Mouse (Mus musculus) intestine, embryonic 16.5 days (tissue): ENCODE data around the gene 2310061I04Rik. TPM values are rescaled to one million over a fixed set of nuclear protein-coding genes. Genes with fewer than 3 reads are reported as not detected.

Source experiments
- ATAC-seq: fragments of 200-750 bp; cut with Nextera tagmentation; 2 replicates; pipeline ENCODE4 v1.8.0; 2017; ENCODE audit warnings: moderate TSS enrichment, moderate library complexity
- H3K27ac ChIP-seq: fragments of 300-500 bp; sonication (generic); 2 replicates; pipeline ENCODE4 v1.5.1; 2014; ENCODE audit warnings: mild to moderate bottlenecking, low read length
- H3K27me3 ChIP-seq: fragments of 300-500 bp; sonication (generic); replicated peaks from 2 replicates; pipeline ENCODE4 v1.6.1; 2014; ENCODE audit warnings: low read length, control low read depth, mixed read lengths; ENCODE audit not compliant: control insufficient read depth, insufficient read depth
- H3K36me3 ChIP-seq: fragments of 300-500 bp; sonication (generic); 2 replicates; pipeline ENCODE4 v1.6.1; 2014; ENCODE audit warnings: low read length, control low read depth; ENCODE audit not compliant: control insufficient read depth, insufficient read depth
- H3K4me1 ChIP-seq: fragments of 300-500 bp; sonication (generic); 2 replicates; pipeline ENCODE4 v1.6.1; 2014; ENCODE audit warnings: low read length, control low read depth, mixed read lengths; ENCODE audit not compliant: control insufficient read depth, insufficient read depth
- H3K4me2 ChIP-seq: fragments of 300-500 bp; sonication (generic); 2 replicates; pipeline ENCODE4 v1.6.1; 2014; ENCODE audit warnings: low read depth, low read length, control low read depth
- H3K4me3 ChIP-seq: fragments of 300-500 bp; sonication (generic); 2 replicates; pipeline ENCODE4 v1.5.1; 2014; ENCODE audit warnings: mild to moderate bottlenecking, low read length
- H3K9ac ChIP-seq: fragments of 300-500 bp; sonication (generic); 2 replicates; pipeline ENCODE4 v1.6.1; 2014; ENCODE audit warnings: low read depth, low read length
- H3K9me3 ChIP-seq: fragments of 300-500 bp; sonication (generic); 2 replicates; pipeline ENCODE4 v1.6.1; 2016; ENCODE audit warnings: low read length, control low read depth; ENCODE audit not compliant: control insufficient read depth
- WGBS: fragments of 180-500 bp; shearing (Covaris S2); extraction: QIAGEN DNeasy Blood & Tissue Kit; methylation state at CpG from one replicate; pipeline ENCODE4 v1.1.7; 2014; 5-methylcytosine and 5-hydroxymethylcytosine counted together
- polyA plus RNA-seq: library from polyadenylated mRNA; unstranded; fragments of >200 nt; fragmentation: Nextera tagmentation; extraction: Ambion mirVana; gene quantifications from 2 replicates; pipeline ENCODE4 v1.2.1, GENCODE M21; 2015

The 2310061I04Rik gene
- polyA plus RNA-seq, 1 experiment from 2014 or later = 29.1 TPM

GRCm38 (mm10) chr17:35874721-35875120 is 22.5 kb downstream of the 2310061I04Rik start:
- no peak overlapping the region for H3K27ac ChIP-seq
- WGBS = 84% methylated on average over 6 of the region's 6 CpGs
- H3K36me3 ChIP-seq = no peaks in the 10 kb centered on the region; the same call in 1 of the 2 replicates
- peaks cover 23% of the 10 kb centered on the region for H3K4me1 ChIP-seq
- no peak overlapping the region for H3K9ac ChIP-seq
- 0 out of 2 replicates have a peak, but pooled peaks cover 4% of the 10 kb centered on the region for H3K9me3 ChIP-seq
- H3K4me3 ChIP-seq = no peak overlapping the region
- no peak overlapping the region for H3K4me2 ChIP-seq
- no peak for ATAC-seq
- H3K27me3 ChIP-seq = no peaks in the 10 kb centered on the region

- Histone ChIP-seq H3K27me3 (no peaks in the 10 kb centered on the region), H3K4me2 (no peak overlapping the region), H3K9ac (peak overlapping the region; percentile 34), H3K4me3 (no peak overlapping the region), H3K36me3 (no peaks in the 10 kb centered on the region; the same call in 1 of the 2 replicates), H3K4me1 (peaks cover 30% of the 10 kb centered on the region), H3K27ac (no peak overlapping the region), H3K9me3 (0 out of 2 replicates have a peak, but pooled peaks cover 4% of the 10 kb centered on the region)
- WGBS = 24% methylated on average over 21 of the region's 21 CpGs
- ATAC-seq = peak; percentile 50; the same call in 1 of the 2 replicates
Observed at GRCm38 (mm10) chr17:35873774-35874519, 23.3 kb downstream of the 2310061I04Rik start.

DNA sequence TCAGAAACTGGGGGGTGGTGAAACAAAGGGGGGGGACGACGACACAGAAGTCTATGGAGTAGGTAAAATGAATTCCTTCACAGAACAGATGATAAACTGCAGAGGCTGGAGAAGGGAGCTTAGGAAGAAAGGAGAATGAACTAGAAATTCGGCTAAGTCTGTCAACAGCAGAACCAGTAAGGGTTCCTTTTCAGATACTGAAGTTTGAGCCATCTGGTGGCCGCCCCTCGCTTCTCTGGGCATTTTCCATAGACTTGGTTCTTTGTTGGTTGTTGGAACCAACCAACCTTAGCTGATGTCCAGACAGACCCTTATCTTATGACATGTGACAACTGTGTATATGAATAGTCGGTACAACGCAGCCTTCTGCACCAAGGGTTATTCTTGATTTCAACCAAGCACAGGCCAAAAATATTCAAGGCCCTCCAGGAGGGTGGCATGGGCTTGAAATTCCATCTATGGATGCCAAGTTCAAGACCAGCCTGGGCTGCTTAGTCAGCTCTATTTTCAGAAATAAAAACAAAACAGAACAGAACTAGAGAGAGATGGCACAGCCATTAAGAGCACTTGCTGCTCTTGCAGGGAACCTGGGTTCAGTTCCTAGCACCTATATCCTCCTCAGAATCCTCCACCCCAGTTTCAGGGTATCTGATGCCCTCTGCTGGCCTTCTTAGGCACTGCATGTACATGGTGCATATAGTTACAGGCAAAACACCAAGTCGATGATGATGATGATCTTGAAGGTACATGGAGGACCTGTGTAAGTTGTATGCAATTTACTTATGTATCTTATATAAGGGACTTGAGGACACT is 26.1 kb downstream of the 2310061I04Rik start:
- Histone ChIP-seq H3K4me1 (peaks cover 35% of the 10 kb centered on the region), H3K27me3 (no peaks in the 10 kb centered on the region), H3K4me2 (peak overlapping the region; percentile 81), H3K4me3 (peak overlapping the region; percentile 62), H3K9me3 (0 out of 2 replicates have a peak, but pooled peaks cover 4% of the 10 kb centered on the region), H3K36me3 (no peaks in the 10 kb centered on the region; the same call in 1 of the 2 replicates), H3K9ac (no peak overlapping the region), H3K27ac (peak overlapping the region; percentile 89)
- no peak for ATAC-seq
- 78% methylated on average over 8 of the region's 8 CpGs for WGBS

DNA sequence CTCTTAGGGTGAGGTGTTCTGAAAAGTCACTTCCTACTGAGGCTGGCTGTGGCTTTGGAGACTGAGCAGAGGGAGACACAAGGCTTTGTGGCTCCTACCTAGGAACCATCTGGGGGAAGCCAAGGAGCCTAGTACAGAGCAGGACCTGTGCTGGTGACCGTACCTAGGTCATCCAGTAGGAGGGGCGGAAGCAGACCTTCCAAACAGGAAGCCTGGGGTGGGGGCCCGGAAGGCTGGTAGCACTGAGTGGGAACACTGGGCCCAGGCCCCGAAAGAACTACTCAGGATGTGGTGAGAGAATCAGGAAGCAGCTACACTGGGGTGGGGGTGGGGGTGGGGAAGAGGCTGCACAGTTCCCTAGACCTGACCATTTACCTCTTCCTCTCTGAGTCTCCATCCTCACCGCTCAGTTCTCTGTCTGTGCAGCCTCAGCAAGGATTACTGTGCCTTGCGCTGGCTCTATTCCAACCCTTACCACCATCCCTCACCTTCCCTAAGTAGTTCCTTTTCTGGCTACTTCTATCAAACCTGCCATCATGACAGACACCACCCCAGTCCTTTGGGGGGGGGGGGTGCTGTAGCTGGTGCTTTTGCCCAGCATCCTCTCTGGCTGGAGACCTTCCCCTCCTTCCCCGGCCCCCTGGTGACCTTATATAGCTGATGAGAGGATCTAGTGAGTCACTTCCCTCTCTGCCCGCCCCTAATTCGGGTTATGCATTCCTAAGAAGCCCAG is 26.9 kb downstream of the 2310061I04Rik start:
- 0 out of 2 replicates have a peak, but pooled peaks have one; percentile 1 for ATAC-seq
- H3K4me3 ChIP-seq = peak overlapping the region; percentile 62
- peak overlapping the region; percentile 77 for H3K9ac ChIP-seq
- 0 out of 2 replicates have a peak, but pooled peaks cover 4% of the 10 kb centered on the region for H3K9me3 ChIP-seq
- peaks cover 35% of the 10 kb centered on the region for H3K4me1 ChIP-seq
- peak overlapping the region; percentile 89 for H3K27ac ChIP-seq
- 41% methylated on average over 9 of the region's 9 CpGs for WGBS
- H3K36me3 ChIP-seq = no peaks in the 10 kb centered on the region; the same call in 1 of the 2 replicates
- peak overlapping the region; percentile 81 for H3K4me2 ChIP-seq
- H3K27me3 ChIP-seq = no peaks in the 10 kb centered on the region

- H3K9ac ChIP-seq = peak overlapping the region; percentile 77
- ATAC-seq = peak; percentile 5; the same call in 1 of the 2 replicates
- 4% methylated on average over 7 of the region's 7 CpGs for WGBS
- no peaks in the 10 kb centered on the region for H3K27me3 ChIP-seq
- H3K27ac ChIP-seq = peak overlapping the region; percentile 89
- no peaks in the 10 kb centered on the region; the same call in 1 of the 2 replicates for H3K36me3 ChIP-seq
- H3K4me1 ChIP-seq = peaks cover 38% of the 10 kb centered on the region
- H3K4me2 ChIP-seq = peak overlapping the region; percentile 81
- H3K4me3 ChIP-seq = peak overlapping the region; percentile 62
- H3K9me3 ChIP-seq = 0 out of 2 replicates have a peak, but pooled peaks cover 4% of the 10 kb centered on the region
Observed at GRCm38 (mm10) chr17:35869346-35870067, 27.7 kb downstream of the 2310061I04Rik start.

- Histone ChIP-seq H3K4me1 (peaks cover 35% of the 10 kb centered on the region), H3K36me3 (no peaks in the 10 kb centered on the region; the same call in 1 of the 2 replicates), H3K9me3 (0 out of 2 replicates have a peak, but pooled peaks cover 4% of the 10 kb centered on the region), H3K9ac (peak overlapping the region; percentile 77), H3K27me3 (no peaks in the 10 kb centered on the region), H3K27ac (peak overlapping the region; percentile 89), H3K4me3 (peak overlapping the region; percentile 62), H3K4me2 (peak overlapping the region; percentile 81)
- WGBS = 4% methylated on average over 7 of the region's 7 CpGs
- no peak for ATAC-seq
Observed at GRCm38 (mm10) chr17:35868961-35869345, 28.3 kb downstream of the 2310061I04Rik start.

GRCm38 (mm10) chr17:35868165-35868820 is 28.9 kb downstream of the 2310061I04Rik start:
- Histone ChIP-seq H3K4me1 (peaks cover 31% of the 10 kb centered on the region), H3K9ac (peak overlapping the region; percentile 77), H3K27ac (peak overlapping the region; percentile 89), H3K36me3 (no peaks in the 10 kb centered on the region; the same call in 1 of the 2 replicates), H3K4me3 (peak overlapping the region; percentile 62), H3K9me3 (0 out of 2 replicates have a peak, but pooled peaks cover 4% of the 10 kb centered on the region), H3K27me3 (no peaks in the 10 kb centered on the region), H3K4me2 (peak overlapping the region; percentile 81)
- ATAC-seq = no peak
- 32% methylated on average over 15 of the region's 17 CpGs for WGBS
